Mouse (Mus musculus) kidney, adult 8-10 months (tissue): ENCODE measurements around the gene Vmn1r18.
"Not testable (repeated sequence)": the region's sequence is repeated elsewhere in the genome, so short reads cannot be mapped to it uniquely, and the experiment has no call there.

Source experiments
- DNase-seq, 2 experiments: peaks; one replicate each; pipeline ENCODE4 v3.0.0; 2022

Vmn1r18 gene

GRCm38 (mm10) chr6:57395683-57396082 is at the start of gene Vmn1r18:
Gene Vmn1r18 (minus strand): TSS chr6:57395783.
- no peak for DNase-seq

GRCm38 (mm10) chr6:57431196-57431595 is 35.6 kb upstream of the Vmn1r18 start:
- no peak for DNase-seq

- no peak for DNase-seq
These were observed 33.0 kb upstream of the Vmn1r18 start, which contains the start of gene Vmn1r20 for GRCm38 (mm10) chr6:57428630-57429029. Gene Vmn1r20 (plus strand): TSS chr6:57428930.

- not testable (repeated sequence) for DNase-seq
These were observed 7.9 kb upstream of the Vmn1r18 start, which contains the start of gene Vmn1r19 for GRCm38 (mm10) chr6:57403480-57403879. Gene Vmn1r19 (plus strand): TSS chr6:57403780.

GRCm38 (mm10) chr6:57367496-57367895 is 28.1 kb downstream of the Vmn1r18 start:
- peak; percentile 14 to 24 for DNase-seq

- peak in 1 of 2 experiments; percentile 40 for DNase-seq
These were observed 29.7 kb downstream of the Vmn1r18 start for GRCm38 (mm10) chr6:57365866-57366265.

- no peak for DNase-seq
These were observed 32.0 kb downstream of the Vmn1r18 start, which contains the start of gene Vmn1r17 for GRCm38 (mm10) chr6:57363627-57364026. Gene Vmn1r17 (minus strand): TSS chr6:57363727.

- DNase-seq: no peak
These were observed 38.7 kb downstream of the Vmn1r18 start for GRCm38 (mm10) chr6:57356864-57357263.

GRCm38 (mm10) chr6:57329394-57329793 is 66.2 kb downstream of the Vmn1r18 start, which contains the start of gene Vmn1r16:
Gene Vmn1r16 (minus strand): TSS chr6:57329494.
- DNase-seq: no peak
